Mouse (Mus musculus) retina, postnatal 1 day (tissue): Measurements from ENCODE around the gene Orm2.

Source experiments
- DNase-seq: peaks from one replicate; pipeline ENCODE4 v3.0.0-alpha.2; 2012

Gene Orm2

GRCm38 (mm10) chr4:63408649-63409048 lies 46.4 kb downstream of the Orm2 start:
- DNase-seq = peak; percentile 83

GRCm38 (mm10) chr4:63409317-63409907 lies 47.2 kb downstream of the Orm2 start:
- DNase-seq = peak; percentile 59

- DNase-seq = peak; percentile 87
These were observed 47.8 kb downstream of the Orm2 start for GRCm38 (mm10) chr4:63409908-63410582.

- peak; percentile 97 for DNase-seq
These were observed 48.3 kb downstream of the Orm2 start for GRCm38 (mm10) chr4:63410583-63410934.

- no peak for DNase-seq
These were observed 49.0 kb downstream of the Orm2 start for GRCm38 (mm10) chr4:63411222-63411621.

- no peak for DNase-seq
These were observed 52.7 kb downstream of the Orm2 start for GRCm38 (mm10) chr4:63414951-63415350.
